Mouse (Mus musculus) bone marrow macrophage, adult 2 months (primary cell): ENCODE measurements at regions not wholly inside any gene's neighbourhood (a gene's known extent, or its start where the extent isn't known, plus 50 kb on each side); places are given as distances from the start of the nearest gene placed in this dataset.

Source experiments
- CTCF ChIP-seq: IDR thresholded peaks from 2 replicates; pipeline ENCODE4 v1.5.1; 2012; ENCODE audit warnings: low read depth, mild to moderate bottlenecking, low read length, moderate library complexity
- POLR2A ChIP-seq: IDR thresholded peaks from 2 replicates; pipeline ENCODE4 v1.6.1; 2012; ENCODE audit warnings: mild to moderate bottlenecking, low read depth, low read length, borderline replicate concordance

DNA sequence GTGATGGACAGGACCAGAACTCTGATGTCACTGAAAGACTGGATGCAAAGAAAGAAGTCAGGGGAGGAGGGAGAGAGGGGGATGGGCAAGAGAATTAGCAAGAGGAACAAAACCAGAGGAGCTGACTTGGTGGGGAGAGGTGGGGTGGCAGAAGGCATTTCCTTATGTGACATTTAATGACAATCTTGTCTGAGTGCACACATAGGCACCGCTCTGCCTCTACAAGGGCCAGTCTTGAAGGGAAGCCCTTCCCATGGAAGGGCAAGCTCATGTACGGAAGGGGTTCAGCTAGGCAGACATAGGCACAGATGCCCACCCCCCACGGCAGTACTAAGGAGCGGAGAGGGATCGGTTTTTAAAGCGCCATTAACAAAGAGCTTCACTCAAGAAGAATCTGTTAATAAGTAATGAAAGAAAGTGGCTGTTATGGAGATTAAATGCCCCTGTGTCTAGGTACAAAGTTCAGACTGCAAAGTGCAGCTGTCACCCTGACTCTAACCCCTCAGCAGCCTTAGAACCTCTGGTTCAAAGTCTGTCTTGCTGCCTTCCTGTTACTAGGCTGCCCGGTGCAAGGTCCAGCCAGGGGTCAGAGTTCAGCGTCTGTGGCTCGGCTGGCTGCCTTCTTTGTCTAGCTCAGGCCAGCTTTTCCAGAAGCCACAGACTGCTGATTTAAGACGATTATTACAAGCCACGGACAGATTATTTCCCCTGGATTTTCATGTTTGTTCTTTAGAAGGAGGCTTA lies 80.0 kb upstream of the Nrip1 start:
- no peak for TF ChIP-seq CTCF
- no peak for TF ChIP-seq POLR2A
